Comparison of ENCODE assay signal across 16 mouse cellular contexts in the genomic region with DNA sequence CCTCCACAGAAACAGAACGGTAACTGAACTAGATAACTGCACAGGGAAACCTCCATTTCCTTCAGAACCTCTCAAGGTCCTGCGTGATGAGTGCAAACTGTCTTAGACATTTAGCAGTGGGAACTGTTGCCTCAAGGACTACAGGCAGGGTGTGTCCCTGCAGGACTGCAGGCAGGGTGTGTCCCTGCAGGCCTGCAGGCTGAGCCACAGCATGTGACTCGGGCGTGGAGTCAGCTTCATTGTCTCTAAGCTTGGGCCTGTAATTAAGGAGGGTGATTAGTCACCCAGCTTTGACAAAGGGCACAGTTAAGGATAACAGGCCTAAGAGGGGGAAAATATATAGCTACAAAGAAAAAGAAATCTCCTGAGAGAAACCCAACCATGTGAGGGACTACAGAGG.
DNase-seq lines count a peak whose midpoint lies in the region; ATAC-seq and TF ChIP-seq lines count a peak whose summit lies in the region.
"Had no signal": no experiment of that assay in that cellular context is flagged by ENCODE, and none has a peak within 500 bp of the region (broad histone marks: within the 10 kb centered on the region; RNA-seq: fewer than 3 reads in every experiment).

No protein-coding gene starts in this region.

- DNase-seq in MEL (ENCODE audit: low read depth, low spot score), result peak; percentile 37
- DNase-seq in liver, postnatal 0 days, result no peak
- no peak for DNase-seq in left cerebral cortex, postnatal 4 days
- DNase-seq in frontal cortex, postnatal 10 days (ENCODE audit: low spot score in 2 of 2), result no peak
- no peak for DNase-seq in yolk sac, embryonic 10.5 days (ENCODE audit: low spot score)
- DNase-seq: adrenal gland, adult 2 months; cerebellum, postnatal 10 days; kidney, adult 2 months; lung, embryonic 14.5 days had no signal

- TF ChIP-seq EP300 in MEL (IDR thresholded peaks at IDR 0.05; ENCODE audit: low read depth in 1 of 2, low read length in 2 of 2), result no peak
- TF ChIP-seq EP300 in liver, postnatal 0 days (IDR thresholded peaks at IDR 0.05; ENCODE audit: low read depth), result no peak

- H3K27ac ChIP-seq in MEL (ENCODE audit: control insufficient read depth, low read depth, low read length), result 0 out of 2 replicates have a peak overlapping the region, but pooled peaks have one; percentile 31
- no peak overlapping the region for H3K27ac ChIP-seq in intestine, embryonic 16.5 days (ENCODE audit: low read length)
- no peak overlapping the region for H3K27ac ChIP-seq in liver, postnatal 0 days (ENCODE audit: low read depth)
- H3K27ac ChIP-seq in stomach, embryonic 16.5 days (ENCODE audit: low read length), result peak overlapping the region; percentile 39
- H3K27ac ChIP-seq: forebrain, embryonic 13.5 days; heart, embryonic 15.5 days; hindbrain, embryonic 14.5 days; midbrain, embryonic 10.5 days had no signal

- no peak overlapping the region for H3K4me2 ChIP-seq in intestine, embryonic 16.5 days (ENCODE audit: low read depth, low read length)
- H3K4me2 ChIP-seq in liver, postnatal 0 days (ENCODE audit: low read depth, low read length), result no peak overlapping the region
- H3K4me2 ChIP-seq in stomach, embryonic 16.5 days (ENCODE audit: low read depth, low read length), result no peak overlapping the region
- H3K4me2 ChIP-seq: forebrain, embryonic 13.5 days; heart, embryonic 15.5 days; hindbrain, embryonic 14.5 days; lung, embryonic 14.5 days had no signal

- H3K4me1 ChIP-seq in MEL (ENCODE audit: control insufficient read depth in 1 of 2, insufficient read depth in 2 of 2, low read length in 2 of 2), result no peaks in the 10 kb centered on the region
- no peaks in the 10 kb centered on the region for H3K4me1 ChIP-seq in intestine, embryonic 16.5 days (ENCODE audit: control insufficient read depth, insufficient read depth, low read length)
- no peaks in the 10 kb centered on the region for H3K4me1 ChIP-seq in liver, postnatal 0 days (ENCODE audit: insufficient read depth)
- no peaks in the 10 kb centered on the region for H3K4me1 ChIP-seq in stomach, embryonic 16.5 days (ENCODE audit: control insufficient read depth, insufficient read depth, low read length)
- H3K4me1 ChIP-seq: forebrain, embryonic 13.5 days; heart, embryonic 15.5 days; midbrain, embryonic 10.5 days had no signal

- 51% methylated on average over 4 of the region's 4 CpGs for WGBS in intestine, embryonic 16.5 days
- WGBS in liver, postnatal 0 days (ENCODE audit: insufficient replicate concordance), result 71% methylated on average over 4 of the region's 4 CpGs
- WGBS in stomach, embryonic 16.5 days, result 57% methylated on average over 4 of the region's 4 CpGs

- peak; percentile 91 for ATAC-seq in intestine, embryonic 16.5 days
- 0 out of 2 replicates have a peak, but pooled peaks have one; percentile 18 for ATAC-seq in liver, postnatal 0 days
- ATAC-seq in stomach, embryonic 16.5 days (ENCODE audit: insufficient read depth, low FRiP score), result peak; percentile 87
- ATAC-seq: CD4-positive, CD25-positive, alpha-beta regulatory T cell, adult 4 months; forebrain, embryonic 13.5 days had no signal

- TF ChIP-seq CTCF in MEL (IDR thresholded peaks at IDR 0.05 in 2 of 3, conservative IDR thresholded peaks at IDR 0.05 in 1 of 3; ENCODE audit: control insufficient read depth in 1 of 3, insufficient read depth in 1 of 3, low read depth in 2 of 3, low read length in 3 of 3, poor library complexity in 1 of 3, severe bottlenecking in 1 of 3), result no peak
- no peak for TF ChIP-seq CTCF in liver, postnatal 0 days (IDR thresholded peaks at IDR 0.05; ENCODE audit: low read depth)

- H3K36me3 ChIP-seq in MEL (ENCODE audit: control insufficient read depth in 1 of 2, insufficient read depth in 2 of 2, low read length in 2 of 2), result no peaks in the 10 kb centered on the region; a peak in 2 of 4 replicates
- H3K36me3 ChIP-seq in intestine, embryonic 16.5 days (ENCODE audit: control insufficient read depth, insufficient read depth, low read length), result peaks cover 22% of the 10 kb centered on the region
- H3K36me3 ChIP-seq in liver, postnatal 0 days (replicated peaks; ENCODE audit: insufficient read depth, low read length), result peaks cover 77% of the 10 kb centered on the region
- H3K36me3 ChIP-seq in stomach, embryonic 16.5 days (ENCODE audit: control insufficient read depth, insufficient read depth, low read length), result peaks cover 19% of the 10 kb centered on the region

- no peak for TF ChIP-seq POLR2A in MEL (IDR thresholded peaks at IDR 0.05; ENCODE audit: control insufficient read depth in 1 of 2, insufficient read depth in 1 of 2, low read depth in 1 of 2, low read length in 2 of 2, poor library complexity in 1 of 2)

- TF ChIP-seq RAD21 in MEL (IDR thresholded peaks at IDR 0.05; ENCODE audit: low read depth, low read length), result no peak

- no peaks in the 10 kb centered on the region for H3K27me3 ChIP-seq in MEL (ENCODE audit: control insufficient read depth in 1 of 2, insufficient read depth in 2 of 2, low read length in 2 of 2)
- no peaks in the 10 kb centered on the region for H3K27me3 ChIP-seq in intestine, embryonic 16.5 days (replicated peaks; ENCODE audit: control insufficient read depth, insufficient read depth, low read length)
- no peaks in the 10 kb centered on the region for H3K27me3 ChIP-seq in liver, postnatal 0 days (ENCODE audit: insufficient read depth, low read length)
- H3K27me3 ChIP-seq in stomach, embryonic 16.5 days (ENCODE audit: control insufficient read depth, insufficient read depth, low read length), result no peaks in the 10 kb centered on the region
- H3K27me3 ChIP-seq: forebrain, embryonic 13.5 days; heart, embryonic 15.5 days had no signal

- no peak overlapping the region for H3K9ac ChIP-seq in MEL (ENCODE audit: control insufficient read depth, low read depth, low read length, poor library complexity, severe bottlenecking)
- no peak overlapping the region for H3K9ac ChIP-seq in intestine, embryonic 16.5 days (ENCODE audit: low read depth, low read length)
- H3K9ac ChIP-seq in liver, postnatal 0 days (replicated peaks), result no peak overlapping the region
- H3K9ac ChIP-seq in stomach, embryonic 16.5 days (ENCODE audit: low read length), result no peak overlapping the region
- H3K9ac ChIP-seq: forebrain, embryonic 13.5 days; heart, embryonic 15.5 days; hindbrain, embryonic 14.5 days; lung, embryonic 14.5 days had no signal

- no peak overlapping the region for H3K4me3 ChIP-seq in MEL (ENCODE audit: control insufficient read depth in 1 of 2, insufficient read depth in 1 of 2, low read depth in 2 of 2, low read length in 2 of 2)
- no peak overlapping the region for H3K4me3 ChIP-seq in intestine, embryonic 16.5 days (ENCODE audit: low read length)
- H3K4me3 ChIP-seq in liver, postnatal 0 days (ENCODE audit: low read depth, low read length), result no peak overlapping the region
- no peak overlapping the region for H3K4me3 ChIP-seq in stomach, embryonic 16.5 days (replicated peaks; ENCODE audit: low read length)
- H3K4me3 ChIP-seq: forebrain, embryonic 13.5 days; heart, embryonic 15.5 days; midbrain, embryonic 10.5 days had no signal

- intact Hi-C loops in left cerebral cortex, postnatal 4 days (cut with DNase I), result no loop called here

- H3K9me3 ChIP-seq in MEL (replicated peaks; ENCODE audit: insufficient read depth, low read length), result no peaks in the 10 kb centered on the region
- no peaks in the 10 kb centered on the region for H3K9me3 ChIP-seq in intestine, embryonic 16.5 days (ENCODE audit: control insufficient read depth, low read length)
- no peaks in the 10 kb centered on the region for H3K9me3 ChIP-seq in liver, postnatal 0 days (ENCODE audit: low read length)
- H3K9me3 ChIP-seq in stomach, embryonic 16.5 days (replicated peaks; ENCODE audit: control insufficient read depth, low read length), result no peaks in the 10 kb centered on the region
- H3K9me3 ChIP-seq: forebrain, embryonic 13.5 days; heart, embryonic 15.5 days; midbrain, embryonic 10.5 days had no signal

- H3K79me2 ChIP-seq in MEL (ENCODE audit: control insufficient read depth, insufficient read depth, low read length, poor library complexity), result no peaks in the 10 kb centered on the region

TF ChIP-seq in MEL, 35 proteins besides CTCF, POLR2A, EP300 and RAD21:
- TF ChIP-seq ETS1 (IDR thresholded peaks at IDR 0.05; ENCODE audit: low read depth, low read length) (no peak), TAL1 (IDR thresholded peaks at IDR 0.05; ENCODE audit: low read length) (no peak)

Comparison
In these comparisons a context has a peak if more than half of its experiments do, and no peak if none do; other contexts are left out.
1. H3K27ac ChIP-seq: peak in MEL (single experiment) and stomach, embryonic 16.5 days (single experiment); none in intestine, embryonic 16.5 days (single experiment) and liver, postnatal 0 days (single experiment).
2. ATAC-seq: peak in every context shown above with its lines; median percentile 91 in intestine, embryonic 16.5 days; 87 in stomach, embryonic 16.5 days; 18 in liver, postnatal 0 days.